Mouse (Mus musculus): Measurements from ENCODE around the gene Rps6kc1.

Gene Rps6kc1

GRCm38 (mm10) chr1:190901082-190901481 lies 10.5 kb downstream of the Rps6kc1 start:
- no peak for DNase-seq (ENCODE audit: low read depth)

GRCm38 (mm10) chr1:190898899-190899575 lies 12.5 kb downstream of the Rps6kc1 start:
- DNase-seq (ENCODE audit: low read depth) = no peak

- DNase-seq (ENCODE audit: low read depth) = no peak
Observed at GRCm38 (mm10) chr1:190898186-190898585, 13.4 kb downstream of the Rps6kc1 start.

- no peak for DNase-seq (ENCODE audit: low read depth)
Observed at GRCm38 (mm10) chr1:190893559-190894167, 17.9 kb downstream of the Rps6kc1 start.

GRCm38 (mm10) chr1:190888646-190889045 lies 22.9 kb downstream of the Rps6kc1 start:
- DNase-seq (ENCODE audit: low read depth) = no peak

GRCm38 (mm10) chr1:190888031-190888430 lies 23.5 kb downstream of the Rps6kc1 start:
- DNase-seq (ENCODE audit: low read depth) = no peak

- no peak for DNase-seq (ENCODE audit: low read depth)
Observed at GRCm38 (mm10) chr1:190886014-190886413, 25.6 kb downstream of the Rps6kc1 start.

- peak; percentile 36 for DNase-seq (ENCODE audit: low read depth)
Observed at GRCm38 (mm10) chr1:190881422-190881821, 30.1 kb downstream of the Rps6kc1 start.

- DNase-seq (ENCODE audit: low read depth) = no peak
Observed at GRCm38 (mm10) chr1:190880638-190881037, 30.9 kb downstream of the Rps6kc1 start.

GRCm38 (mm10) chr1:190875751-190876150 lies 35.8 kb downstream of the Rps6kc1 start:
- DNase-seq (ENCODE audit: low read depth) = no peak

GRCm38 (mm10) chr1:190875089-190875488 lies 36.5 kb downstream of the Rps6kc1 start:
- no peak for DNase-seq (ENCODE audit: low read depth)

- DNase-seq (ENCODE audit: low read depth) = no peak
Observed at GRCm38 (mm10) chr1:190871068-190871467, 40.5 kb downstream of the Rps6kc1 start.

- no peak for DNase-seq (ENCODE audit: low read depth)
Observed at GRCm38 (mm10) chr1:190869996-190870395, 41.6 kb downstream of the Rps6kc1 start.

GRCm38 (mm10) chr1:190868790-190869189 lies 42.8 kb downstream of the Rps6kc1 start:
- no peak for DNase-seq (ENCODE audit: low read depth)

GRCm38 (mm10) chr1:190861626-190862025 lies 49.9 kb downstream of the Rps6kc1 start:
- DNase-seq (ENCODE audit: low read depth) = no peak

GRCm38 (mm10) chr1:190854465-190854864 lies 57.1 kb downstream of the Rps6kc1 start:
- DNase-seq (ENCODE audit: low read depth) = no peak

GRCm38 (mm10) chr1:190849162-190849865 lies 62.3 kb downstream of the Rps6kc1 start:
- DNase-seq (ENCODE audit: low read depth) = no peak

- DNase-seq (ENCODE audit: low read depth) = no peak
Observed at GRCm38 (mm10) chr1:190848676-190849075, 62.9 kb downstream of the Rps6kc1 start.

- no peak for DNase-seq (ENCODE audit: low read depth)
Observed at GRCm38 (mm10) chr1:190846956-190847355, 64.6 kb downstream of the Rps6kc1 start.

GRCm38 (mm10) chr1:190846074-190846730 lies 65.4 kb downstream of the Rps6kc1 start:
- no peak for DNase-seq (ENCODE audit: low read depth)

GRCm38 (mm10) chr1:190845419-190845818 lies 66.2 kb downstream of the Rps6kc1 start:
- no peak for DNase-seq (ENCODE audit: low read depth)

- DNase-seq (ENCODE audit: low read depth) = no peak
Observed at GRCm38 (mm10) chr1:190844356-190844755, 67.2 kb downstream of the Rps6kc1 start.

- DNase-seq (ENCODE audit: low read depth) = no peak
Observed at GRCm38 (mm10) chr1:190836046-190836445, 75.5 kb downstream of the Rps6kc1 start.

All from fibroblast of lung, adult 2 months (primary cell).